Mouse (Mus musculus) small intestine, adult 2 months (tissue): ENCODE results near the gene Taf4.

Experiments used
- CTCF ChIP-seq: fragments of 200-500 bp; IDR thresholded peaks from 2 replicates; pipeline ENCODE4 v1.5.1; 2012; ENCODE audit warnings: low read depth, mild to moderate bottlenecking, control low read depth, inconsistent platforms, low read length, moderate library complexity, mixed read lengths; ENCODE audit not compliant: insufficient replicate concordance, insufficient read length; ENCODE audit errors: extremely low read depth
- POLR2A ChIP-seq: fragments of 200-500 bp; IDR thresholded peaks from 2 replicates; pipeline ENCODE4 v1.6.1; 2012; ENCODE audit warnings: low read depth, mild to moderate bottlenecking, control low read depth, inconsistent platforms, low read length, moderate library complexity

- TF ChIP-seq CTCF: no peak
- TF ChIP-seq POLR2A: no peak
Measured at GRCm38 (mm10) chr2:179972406-179972805, 4.0 kb downstream of the Taf4 start.
